Mouse (Mus musculus) layer of hippocampus, adult 2 months (tissue): ENCODE data around the gene Ccdc36. TPM values are rescaled to one million over a fixed set of nuclear protein-coding genes. Genes with fewer than 3 reads are reported as not detected.
A peak's percentile ranks its signal among the peaks of the same experiment; 100 is the strongest.

Experiments used
- DNase-seq, 2 experiments: peaks; one replicate each; pipeline ENCODE4 v3.0.0; 2022; ENCODE audit warnings: low spot score in 2 of 2
- H3K27ac ChIP-seq: fragments of 200-600 bp; 2 replicates; pipeline ENCODE4 v1.8.1; 2022
- H3K4me3 ChIP-seq: fragments of 200-600 bp; 2 replicates; pipeline ENCODE4 v1.8.1; 2022; ENCODE audit warnings: mild to moderate bottlenecking
- CTCF ChIP-seq: fragments of 200-600 bp; conservative IDR thresholded peaks from 2 replicates; pipeline ENCODE4 v1.8.1; 2022; ENCODE audit warnings: antibody characterized with exemption, mild to moderate bottlenecking, moderate library complexity
- total RNA-seq, 2 experiments: library from RNA; stranded (reverse); gene quantifications; 2 replicates each; pipeline ENCODE4 v1.2.3; 2021

Ccdc36 gene
- total RNA-seq, 2 experiments from 2014 or later: 0.15 TPM; not detected in 1

- Histone ChIP-seq H3K27ac (peak overlapping the region; percentile 85), H3K4me3 (no peak overlapping the region)
- DNase-seq: no peak
- TF ChIP-seq CTCF: no peak
Observed at GRCm38 (mm10) chr9:108454429-108454828, 26.1 kb upstream of the Ccdc36 start.

GRCm38 (mm10) chr9:108453458-108453857 lies 25.2 kb upstream of the Ccdc36 start:
- peak; percentile 30 to 51 for DNase-seq
- no peak overlapping the region; the same call in 1 of the 2 replicates for H3K4me3 ChIP-seq
- H3K27ac ChIP-seq: peak overlapping the region; percentile 85
- TF ChIP-seq CTCF: no peak

GRCm38 (mm10) chr9:108452911-108453310 lies 24.6 kb upstream of the Ccdc36 start:
- H3K4me3 ChIP-seq: peak overlapping the region; percentile 68
- no peak for DNase-seq
- no peak for TF ChIP-seq CTCF
- H3K27ac ChIP-seq: peak overlapping the region; percentile 85

GRCm38 (mm10) chr9:108452291-108452906 lies 24.1 kb upstream of the Ccdc36 start:
- TF ChIP-seq CTCF: peak; percentile 100
- peak; percentile 82 to 89 for DNase-seq
- Histone ChIP-seq H3K4me3 (peak overlapping the region; percentile 68), H3K27ac (peak overlapping the region; percentile 85)

GRCm38 (mm10) chr9:108451519-108452160 lies 23.4 kb upstream of the Ccdc36 start:
- no peak for TF ChIP-seq CTCF
- no peak for DNase-seq
- H3K27ac ChIP-seq: peak overlapping the region; percentile 85
- peak overlapping the region; percentile 68 for H3K4me3 ChIP-seq

- Histone ChIP-seq H3K4me3 (peak overlapping the region; percentile 68; the same call in 1 of the 2 replicates), H3K27ac (peak overlapping the region; percentile 75)
- DNase-seq: no peak
- TF ChIP-seq CTCF: no peak
Observed at GRCm38 (mm10) chr9:108451170-108451493, 22.8 kb upstream of the Ccdc36 start.

- Histone ChIP-seq H3K4me3 (peak overlapping the region; percentile 0; the same call in 1 of the 2 replicates), H3K27ac (peak overlapping the region; percentile 75)
- no peak for TF ChIP-seq CTCF
- DNase-seq: no peak
Observed at GRCm38 (mm10) chr9:108450292-108451169, 22.2 kb upstream of the Ccdc36 start.

- Histone ChIP-seq H3K27ac (peak overlapping the region; percentile 75), H3K4me3 (peak overlapping the region; percentile 29; the same call in 1 of the 2 replicates)
- DNase-seq: peak; percentile 56 to 66
- no peak for TF ChIP-seq CTCF
Observed at GRCm38 (mm10) chr9:108449860-108450259, 21.6 kb upstream of the Ccdc36 start.

- H3K27ac ChIP-seq: no peak overlapping the region
- DNase-seq: no peak
- H3K4me3 ChIP-seq: no peak overlapping the region
- TF ChIP-seq CTCF: no peak
Observed at GRCm38 (mm10) chr9:108445125-108445524, 16.8 kb upstream of the Ccdc36 start.

- H3K4me3 ChIP-seq: no peak overlapping the region
- no peak for TF ChIP-seq CTCF
- H3K27ac ChIP-seq: 0 out of 2 replicates have a peak overlapping the region, but pooled peaks have one; percentile 2
- peak; percentile 70 to 87 for DNase-seq
Observed at GRCm38 (mm10) chr9:108441236-108441919, 13.1 kb upstream of the Ccdc36 start.

GRCm38 (mm10) chr9:108440485-108440884 lies 12.2 kb upstream of the Ccdc36 start:
- Histone ChIP-seq H3K4me3 (no peak overlapping the region), H3K27ac (no peak overlapping the region)
- DNase-seq: no peak
- TF ChIP-seq CTCF: no peak

GRCm38 (mm10) chr9:108439176-108439575 lies 10.9 kb upstream of the Ccdc36 start:
- no peak overlapping the region for H3K4me3 ChIP-seq
- DNase-seq: peak; percentile 51 to 55
- no peak for TF ChIP-seq CTCF
- no peak overlapping the region for H3K27ac ChIP-seq
